Mouse (Mus musculus): ENCODE data around the gene Xiap.

The Xiap gene

GRCm38 (mm10) chrX:42087731-42088130 is 28.3 kb downstream of the Xiap start:
- peak; percentile 7 for DNase-seq (ENCODE audit: low read depth, low spot score)

GRCm38 (mm10) chrX:42088136-42088535 is 28.7 kb downstream of the Xiap start:
- DNase-seq (ENCODE audit: low read depth, low spot score) = no peak

- DNase-seq (ENCODE audit: low read depth, low spot score) = no peak
Measured at GRCm38 (mm10) chrX:42107137-42107536, 47.7 kb downstream of the Xiap start.

- no peak for DNase-seq (ENCODE audit: low read depth, low spot score)
Measured at GRCm38 (mm10) chrX:42110585-42110984, 51.1 kb downstream of the Xiap start.

- no peak for DNase-seq (ENCODE audit: low read depth, low spot score)
Measured at GRCm38 (mm10) chrX:42119442-42120048, 60.1 kb downstream of the Xiap start.

GRCm38 (mm10) chrX:42124963-42125697 is 65.7 kb downstream of the Xiap start:
- no peak for DNase-seq (ENCODE audit: low read depth, low spot score)

GRCm38 (mm10) chrX:42139882-42140281 is 80.4 kb downstream of the Xiap start:
- peak; percentile 6 for DNase-seq (ENCODE audit: low read depth, low spot score)

GRCm38 (mm10) chrX:42142620-42143019 is 83.1 kb downstream of the Xiap start:
- DNase-seq (ENCODE audit: low read depth, low spot score) = no peak

- DNase-seq (ENCODE audit: low read depth, low spot score) = no peak
Measured at GRCm38 (mm10) chrX:42143991-42144390, 84.5 kb downstream of the Xiap start.

- no peak for DNase-seq (ENCODE audit: low read depth, low spot score)
Measured at GRCm38 (mm10) chrX:42148016-42148451, 88.6 kb downstream of the Xiap start.

- peak; percentile 90 for DNase-seq (ENCODE audit: low read depth, low spot score)
Measured at GRCm38 (mm10) chrX:42148788-42149556, 89.5 kb downstream of the Xiap start, which contains the start of gene Stag2. TSS of gene Stag2 (plus strand) at chrX:42149317.

GRCm38 (mm10) chrX:42149557-42150345 is 90.3 kb downstream of the Xiap start:
- peak; percentile 60 for DNase-seq (ENCODE audit: low read depth, low spot score)

GRCm38 (mm10) chrX:42150346-42151023 is 91.0 kb downstream of the Xiap start:
- peak; percentile 90 for DNase-seq (ENCODE audit: low read depth, low spot score)

- DNase-seq (ENCODE audit: low read depth, low spot score) = peak; percentile 1
Measured at GRCm38 (mm10) chrX:42151024-42151754, 91.7 kb downstream of the Xiap start.

- peak; percentile 84 for DNase-seq (ENCODE audit: low read depth, low spot score)
Measured at GRCm38 (mm10) chrX:42151903-42152369, 92.5 kb downstream of the Xiap start.

GRCm38 (mm10) chrX:42153056-42153455 is 93.6 kb downstream of the Xiap start:
- DNase-seq (ENCODE audit: low read depth, low spot score) = peak; percentile 2

Data from mesoderm, embryonic 11.5 days (tissue).